Mouse (Mus musculus) bone marrow macrophage, adult 2 months (primary cell): ENCODE measurements around the gene Asl.

Source experiments
- CTCF ChIP-seq: IDR thresholded peaks from 2 replicates; pipeline ENCODE4 v1.5.1; 2012; ENCODE audit warnings: low read depth, mild to moderate bottlenecking, low read length, moderate library complexity
- POLR2A ChIP-seq: IDR thresholded peaks from 2 replicates; pipeline ENCODE4 v1.6.1; 2012; ENCODE audit warnings: mild to moderate bottlenecking, low read depth, low read length, borderline replicate concordance

GRCm38 (mm10) chr5:130041262-130041661, 12.2 kb upstream of the Asl start:
- TF ChIP-seq CTCF: no peak
- TF ChIP-seq POLR2A: no peak
